Mouse (Mus musculus) Patski (cell line): ENCODE data around the gene Omp. TPM values are rescaled to one million over a fixed set of nuclear protein-coding genes. Genes with fewer than 3 reads are reported as not detected.

Source experiments
- ATAC-seq: fragments of 100-300 bp; one replicate; pipeline ENCODE4 v1.8.0; 2021
- CTCF ChIA-PET: fragments of 350-600 bp; sonication (Branson Sonifier 250); formaldehyde crosslinking; loops from one replicate; lab custom pipeline; 2022; ENCODE audit warnings: inconsistent platforms; lab: Charles Lee
- POLR2A ChIA-PET: fragments of 350-600 bp; sonication (Branson Sonifier 250); formaldehyde crosslinking; loops from one replicate; lab custom pipeline; 2022; ENCODE audit warnings: antibody characterized with exemption, inconsistent platforms; lab: Charles Lee
- DNase-seq: peaks from one replicate; pipeline ENCODE4 v3.0.0-alpha.2; 2011; ENCODE audit warnings: low read depth, low spot score
- H3K27me3 ChIP-seq: fragments of 371-371 bp; one replicate; pipeline ENCODE4 v1.5.1; 2021
- CTCF ChIP-seq: fragments of 100-300 bp; IDR thresholded peaks from one replicate; pipeline ENCODE4 v1.5.1; 2021
- in situ Hi-C: fragments of 300-500 bp; cut with MboI; formaldehyde crosslinking; loops from 3 replicates; pipeline ENCODE4 v1.11.1; 2018; ENCODE audit warnings: low pct_unique_long_range_greater_than_20kb, mixed read lengths
- polyA plus RNA-seq: library from polyadenylated mRNA; unstranded; gene quantifications from one replicate; pipeline ENCODE4 v1.2.3, GENCODE M21; 2021

The Omp gene
- polyA plus RNA-seq, 1 experiment from 2014 or later, result 0.62 TPM

DNA sequence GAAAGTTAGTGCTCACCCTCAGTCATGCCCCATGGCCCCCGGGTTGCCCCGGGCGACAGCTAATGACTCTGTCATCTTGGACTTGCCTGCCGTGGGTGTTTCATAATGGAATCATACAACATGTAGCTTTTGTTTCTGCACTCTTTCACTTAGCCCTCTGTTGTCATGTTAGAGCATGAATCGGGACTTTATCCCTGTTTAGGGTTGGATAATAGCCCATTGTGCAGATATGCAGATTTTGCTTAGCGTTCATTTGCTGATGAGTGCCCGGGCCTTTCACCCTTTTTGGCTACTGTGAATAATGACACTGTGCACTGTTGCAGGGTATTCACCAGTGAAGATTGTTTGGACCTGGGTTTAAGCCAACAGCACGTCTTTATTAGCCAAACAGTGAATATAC is 41.3 kb upstream of the Omp start:
- H3K27me3 ChIP-seq, result no peaks in the 10 kb centered on the region
- no peak for TF ChIP-seq CTCF
- DNase-seq (no peak), ATAC-seq (no peak)
- in situ Hi-C loops, result no loop called here
- POLR2A ChIA-PET, result interaction anchor here (0.7 to 1.1 kb wide), 2 partner anchors 11 to 22 kb away, joined by 3 to 4 read pairs; no protein-coding TSS in a partner anchor
- CTCF ChIA-PET, result interaction anchor here (1.0 to 7.0 kb wide), 3 partner anchors 20 to 59 kb away, joined by 3 to 110 read pairs (median 4); no protein-coding TSS in a partner anchor

DNA sequence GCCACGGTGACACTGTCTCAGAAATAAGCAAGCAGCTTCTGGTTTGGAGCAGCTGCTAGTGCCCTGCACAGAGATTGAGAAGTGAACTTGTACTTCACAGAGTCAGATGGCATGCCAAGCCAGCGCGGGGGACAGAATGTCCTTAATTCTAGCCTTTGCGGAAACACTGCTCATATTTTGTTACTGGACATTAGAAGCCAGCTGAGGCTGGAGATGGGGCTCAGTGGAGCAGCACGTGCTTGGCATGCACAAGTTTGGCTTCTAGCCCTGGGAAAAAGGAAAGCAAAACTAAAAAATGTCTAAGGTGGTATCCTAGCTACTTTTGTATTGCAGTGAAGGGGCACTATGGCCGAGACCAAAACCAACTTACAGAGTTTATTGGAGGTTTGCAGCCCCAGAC is 40.0 kb upstream of the Omp start:
- in situ Hi-C loops, result no loop called here
- ATAC-seq, result no peak
- CTCF ChIA-PET, result interaction anchor here (0.9 to 7.0 kb wide), 5 partner anchors 11 to 44 kb away, joined by 3 to 110 read pairs (median 4); no protein-coding TSS in a partner anchor

DNA sequence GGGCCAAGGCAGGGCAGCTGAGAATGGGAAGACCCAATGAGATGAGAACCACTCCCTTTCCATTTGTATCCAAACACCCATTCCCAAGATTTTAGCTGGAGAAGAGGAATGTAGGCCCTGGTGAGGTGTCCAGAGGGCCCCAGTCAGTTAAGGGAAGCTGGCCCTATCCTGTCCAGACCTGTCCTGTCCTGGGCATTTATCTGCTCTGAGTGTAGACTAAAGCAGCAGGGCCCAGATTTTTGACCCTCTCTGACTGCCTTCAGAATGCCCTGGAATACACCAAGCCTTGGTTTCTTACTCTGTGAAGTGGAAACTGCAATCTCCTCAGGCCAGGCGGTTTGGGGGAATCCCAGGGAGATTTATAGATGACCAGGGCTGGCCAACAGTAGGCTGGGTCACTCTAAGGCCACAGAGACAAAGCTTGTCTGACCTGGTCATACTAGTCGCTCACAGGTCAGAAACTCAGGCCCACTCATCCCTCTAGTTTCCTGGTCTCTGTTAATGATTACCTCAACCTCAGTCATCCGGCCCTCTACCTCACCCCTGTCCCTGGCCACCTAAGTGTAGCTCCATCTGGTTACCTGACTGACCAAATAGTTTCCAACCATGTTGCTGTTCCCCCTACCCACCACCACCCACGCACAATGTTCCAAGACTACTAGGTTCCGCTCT is 33.4 kb upstream of the Omp start:
- ATAC-seq, result peak; percentile 60
- DNase-seq, result no peak

More for the DNA sequence above, 40.0 kb upstream of the Omp start:
- POLR2A ChIA-PET, result no interaction called here
- DNase-seq, result no peak
- no peak for TF ChIP-seq CTCF
- no peaks in the 10 kb centered on the region for H3K27me3 ChIP-seq

DNA sequence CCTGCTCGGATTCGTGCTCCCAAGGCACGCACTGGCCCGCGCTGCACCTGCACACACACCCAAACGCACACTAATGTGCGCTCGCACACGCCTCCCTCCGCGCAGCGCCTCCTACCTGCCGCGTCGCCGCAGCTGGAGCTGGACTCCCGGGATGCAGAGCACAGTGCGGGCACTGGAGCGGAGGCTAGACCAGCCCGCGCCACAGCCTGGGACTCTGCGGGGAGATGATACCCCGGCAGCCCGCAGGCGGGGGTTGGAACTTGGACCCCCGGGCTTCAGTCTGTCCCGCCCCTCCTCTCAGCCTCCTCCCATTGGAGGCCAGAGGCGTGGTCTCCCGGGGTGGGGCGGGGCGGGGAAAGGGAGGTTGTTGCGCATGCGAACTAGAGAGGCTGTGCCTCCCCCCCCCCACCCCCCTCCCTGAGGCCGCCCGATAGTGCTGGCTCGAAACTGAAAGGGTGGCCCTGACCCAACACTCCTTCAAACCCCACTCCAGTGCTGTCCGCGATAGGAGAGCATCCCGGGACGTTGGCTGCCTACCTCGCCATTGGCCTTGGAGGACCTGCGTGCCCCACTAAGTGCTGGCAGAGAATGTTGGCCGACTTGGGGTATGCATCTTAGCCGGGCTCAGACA is 32.7 kb upstream of the Omp start, which contains the start of gene Capn5:
Capn5 (minus strand) TSS at position 346 of the 631 bp plus-strand sequence.
- peak; percentile 49 for ATAC-seq
- no peaks in the 10 kb centered on the region for H3K27me3 ChIP-seq
- no peak for DNase-seq
- ChIA-PET CTCF (interaction anchor here (1.2 to 2.1 kb wide), 2 partner anchors 13 to 18 kb away, joined by 3 to 15 read pairs; no protein-coding TSS in a partner anchor), POLR2A (interaction anchor here (1.7 kb wide), 1 partner anchor 14 kb away, joined by 11 read pairs; no protein-coding TSS in a partner anchor)
- TF ChIP-seq CTCF, result no peak
- in situ Hi-C loops, result no loop called here

More for the DNA sequence above, 33.4 kb upstream of the Omp start:
- CTCF ChIA-PET, result interaction anchor here (1.2 to 2.1 kb wide), 4 partner anchors 12 to 23 kb away, joined by 3 to 15 read pairs (median 7); no protein-coding TSS in a partner anchor
- POLR2A ChIA-PET, result interaction anchor here (1.2 to 1.7 kb wide), 2 partner anchors 15 to 21 kb away, joined by 4 to 11 read pairs; no protein-coding TSS in a partner anchor
- in situ Hi-C loops, result no loop called here
- no peaks in the 10 kb centered on the region for H3K27me3 ChIP-seq
- no peak for TF ChIP-seq CTCF

DNA sequence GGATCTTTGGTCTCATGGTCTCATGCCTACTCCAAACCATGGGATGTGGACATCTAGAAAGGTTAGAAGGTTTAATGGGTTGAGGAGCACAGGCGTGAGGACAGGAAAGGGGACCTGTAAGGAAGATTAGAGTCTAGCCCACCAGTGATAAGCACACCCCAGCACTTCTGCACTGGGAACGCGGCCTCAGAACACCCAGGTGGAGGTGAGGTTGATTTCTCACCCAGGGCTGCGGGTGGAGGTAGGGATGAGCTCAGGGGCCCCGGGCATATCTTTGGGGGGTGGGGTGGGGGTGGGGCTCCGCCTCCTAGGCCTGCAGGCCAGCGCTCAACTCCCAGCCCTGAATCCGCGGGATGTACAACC is 32.2 kb upstream of the Omp start:
- ChIA-PET POLR2A (no interaction called here), CTCF (interaction anchor here (1.2 to 1.5 kb wide), 2 partner anchors 13 to 20 kb away, joined by 4 to 5 read pairs; no protein-coding TSS in a partner anchor)
- in situ Hi-C loops, result no loop called here
- no peak for TF ChIP-seq CTCF
- no peaks in the 10 kb centered on the region for H3K27me3 ChIP-seq
- ATAC-seq (no peak), DNase-seq (no peak)

DNA sequence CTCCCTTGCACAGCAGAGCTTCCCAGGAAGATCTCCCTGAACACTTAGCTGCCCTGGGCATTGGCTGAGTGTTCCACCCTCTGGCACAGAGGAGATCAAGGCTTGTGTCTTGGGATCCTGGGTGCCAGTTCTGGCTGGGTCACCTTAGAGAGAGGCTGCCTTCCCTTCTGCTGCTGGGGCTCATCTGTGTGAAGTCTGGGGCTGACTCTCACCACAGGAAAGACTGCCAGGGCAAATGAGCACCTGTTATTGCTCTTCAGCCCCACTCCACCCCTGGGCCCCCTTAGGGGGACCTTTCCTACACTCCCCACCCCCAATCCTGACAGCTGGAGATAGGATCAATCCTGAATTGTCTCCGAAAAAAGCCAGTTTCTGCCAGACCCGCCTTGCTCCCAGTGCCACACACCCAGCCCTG is 31.8 kb upstream of the Omp start:
- TF ChIP-seq CTCF, result no peak
- in situ Hi-C loops, result no loop called here
- ATAC-seq, result no peak
- no peak for DNase-seq
- no peaks in the 10 kb centered on the region for H3K27me3 ChIP-seq
- ChIA-PET POLR2A (no interaction called here), CTCF (interaction anchor here (1.2 to 1.5 kb wide), 2 partner anchors 14 to 20 kb away, joined by 4 to 5 read pairs; no protein-coding TSS in a partner anchor)

DNA sequence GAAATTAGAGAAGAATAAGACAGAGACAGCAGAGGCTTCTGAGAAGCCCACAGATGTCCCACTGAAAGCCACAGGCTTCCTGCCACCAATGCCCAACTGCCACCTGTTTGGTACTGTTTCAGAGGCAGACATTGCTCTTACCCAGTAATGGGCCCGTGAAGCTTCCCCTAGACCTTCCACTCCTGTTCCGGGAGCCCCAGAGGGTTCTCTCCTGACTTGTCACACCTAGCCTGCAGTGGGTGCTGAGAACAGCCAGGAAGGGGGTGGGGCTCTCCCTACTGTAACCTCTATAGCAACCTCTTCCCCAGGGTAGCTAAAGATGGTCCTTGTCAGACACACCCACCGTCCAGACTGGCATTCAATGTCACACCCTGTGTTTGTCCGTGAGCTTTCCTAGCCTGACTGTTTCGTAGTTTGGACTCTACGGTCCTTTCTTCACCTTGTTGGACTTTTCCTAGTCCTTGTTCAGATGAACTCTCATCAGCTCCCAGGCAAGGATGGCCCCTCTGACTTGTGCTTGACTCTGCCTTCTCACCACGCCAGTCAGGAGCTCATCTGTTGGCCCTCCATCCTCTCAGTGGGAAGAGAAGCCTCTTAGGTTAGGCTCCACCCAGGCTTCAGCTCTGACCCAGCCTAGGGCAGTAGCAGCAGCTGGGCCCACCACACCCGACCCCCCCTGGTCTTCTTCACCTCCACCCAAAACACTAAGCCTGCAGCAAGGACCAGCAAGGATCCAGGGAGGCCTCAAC is 31.2 kb upstream of the Omp start:
- ATAC-seq (no peak), DNase-seq (no peak)
- ChIA-PET POLR2A (interaction anchor here (1.5 kb wide), 1 partner anchor 10 kb away, joined by 4 read pairs; no protein-coding TSS in a partner anchor), CTCF (interaction anchor here (1.2 to 1.5 kb wide), 2 partner anchors 14 to 19 kb away, joined by 4 to 5 read pairs; no protein-coding TSS in a partner anchor)
- no peak for TF ChIP-seq CTCF
- no peaks in the 10 kb centered on the region for H3K27me3 ChIP-seq
- in situ Hi-C loops, result no loop called here

DNA sequence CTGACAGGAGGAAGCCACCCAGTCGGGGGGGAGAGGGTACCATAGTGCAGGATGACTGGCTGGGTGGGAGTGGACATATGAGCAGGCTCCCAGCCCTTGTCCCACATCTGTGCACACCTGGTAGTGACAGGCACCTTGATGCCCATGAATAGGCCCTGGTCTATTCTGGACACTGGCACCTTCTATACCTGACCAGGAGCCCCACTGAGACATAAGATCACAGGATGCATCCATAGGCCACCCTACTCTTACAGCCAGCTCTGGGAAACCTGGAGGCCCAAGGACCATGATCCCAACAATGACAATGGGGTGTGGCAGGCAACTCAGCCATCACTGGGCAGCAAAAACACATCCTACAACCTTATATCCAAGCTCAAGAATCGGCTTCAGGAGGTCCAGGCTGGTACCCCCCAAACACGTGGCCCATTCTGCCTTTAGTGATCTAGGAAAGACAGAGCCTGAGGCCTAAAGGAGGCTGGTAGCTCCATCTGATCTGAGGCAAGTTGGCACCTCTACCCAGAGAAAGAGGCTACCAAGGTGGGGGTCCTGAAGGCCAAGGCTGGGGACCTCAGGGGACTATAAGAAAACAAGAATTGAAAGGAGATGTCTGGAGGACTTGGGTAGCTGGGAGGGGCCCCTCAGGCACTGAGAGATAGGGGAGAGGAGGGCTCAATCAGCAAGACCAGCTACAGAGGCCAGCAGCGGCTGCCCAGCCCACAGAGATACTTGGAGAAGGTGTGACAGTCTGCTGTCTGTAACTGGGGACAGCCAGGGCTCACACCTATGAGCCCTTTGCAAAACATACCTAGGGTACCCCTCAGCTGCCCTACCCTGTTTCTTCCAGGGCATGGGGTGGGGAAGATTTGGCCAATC is 29.8 kb upstream of the Omp start:
- no peak for DNase-seq
- CTCF ChIA-PET, result interaction anchor here (0.8 to 1.2 kb wide), 3 partner anchors 19 to 74 kb away, joined by 3 to 4 read pairs (median 3); no protein-coding TSS in a partner anchor
- H3K27me3 ChIP-seq, result no peaks in the 10 kb centered on the region
- POLR2A ChIA-PET, result interaction anchor here (1.5 kb wide), 1 partner anchor 11 kb away, joined by 4 read pairs; no protein-coding TSS in a partner anchor
- ATAC-seq, result no peak
- in situ Hi-C loops, result no loop called here
- TF ChIP-seq CTCF, result no peak

DNA sequence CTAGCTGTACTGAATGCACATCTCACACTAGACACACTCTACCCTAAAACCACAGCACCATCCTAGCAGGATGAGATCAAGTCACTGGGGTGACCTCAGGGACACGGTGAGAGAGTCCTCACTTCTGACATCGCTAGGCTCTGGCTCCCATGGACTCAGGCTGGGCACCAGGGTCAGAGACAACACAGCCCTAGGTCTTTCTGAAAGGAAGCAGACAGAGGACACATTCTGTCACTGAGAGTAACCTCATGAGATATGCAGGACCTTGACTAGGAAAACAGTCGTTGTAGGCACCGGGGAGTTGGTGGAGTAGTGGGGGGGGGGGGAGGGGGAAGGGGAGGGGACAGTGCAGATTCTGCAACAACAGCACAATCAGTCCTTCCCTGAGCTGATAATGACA is 28.1 kb upstream of the Omp start:
- no peaks in the 10 kb centered on the region for H3K27me3 ChIP-seq
- DNase-seq (no peak), ATAC-seq (no peak)
- in situ Hi-C loops, result no loop called here
- no peak for TF ChIP-seq CTCF
- ChIA-PET CTCF (interaction anchor here (1.0 to 1.1 kb wide), 2 partner anchors 16 to 17 kb away, joined by 3 to 5 read pairs; no protein-coding TSS in a partner anchor), POLR2A (interaction anchor here (0.5 to 1.0 kb wide), 3 partner anchors 10 to 137 kb away, joined by 3 to 4 read pairs (median 4); no protein-coding TSS in a partner anchor)
